Mouse (Mus musculus) kidney, embryonic 15.5 days (tissue): ENCODE results near the gene Topbp1. TPM values are rescaled to one million over a fixed set of nuclear protein-coding genes. Genes with fewer than 3 reads are reported as not detected.

ENCODE experiments used
- ATAC-seq: fragments of 200-750 bp; cut with Nextera tagmentation; replicated peaks from 2 replicates; pipeline ENCODE4 v1.8.0; 2017; ENCODE audit warnings: moderate TSS enrichment; ENCODE audit not compliant: low FRiP score
- H3K27ac ChIP-seq: fragments of 300-500 bp; sonication (generic); 2 replicates; pipeline ENCODE4 v1.5.1; 2015; ENCODE audit warnings: mild to moderate bottlenecking, inconsistent platforms
- H3K27me3 ChIP-seq: fragments of 300-500 bp; sonication (generic); 2 replicates; pipeline ENCODE4 v1.6.1; 2015; ENCODE audit warnings: inconsistent platforms
- H3K36me3 ChIP-seq: fragments of 300-500 bp; sonication (generic); 2 replicates; pipeline ENCODE4 v1.6.1; 2015; ENCODE audit warnings: inconsistent platforms
- H3K4me1 ChIP-seq: fragments of 300-500 bp; sonication (generic); 2 replicates; pipeline ENCODE4 v1.6.1; 2015; ENCODE audit warnings: inconsistent platforms
- H3K4me2 ChIP-seq: fragments of 300-500 bp; sonication (generic); 2 replicates; pipeline ENCODE4 v1.6.1; 2015; ENCODE audit warnings: moderate library complexity, mild to moderate bottlenecking, inconsistent platforms
- H3K4me3 ChIP-seq: fragments of 300-500 bp; sonication (generic); replicated peaks from 2 replicates; pipeline ENCODE4 v1.5.1; 2015; ENCODE audit warnings: mild to moderate bottlenecking, inconsistent platforms
- H3K9ac ChIP-seq: fragments of 300-500 bp; sonication (generic); 2 replicates; pipeline ENCODE4 v1.6.1; 2015; ENCODE audit warnings: mild to moderate bottlenecking, inconsistent platforms
- H3K9me3 ChIP-seq: fragments of 300-500 bp; sonication (generic); replicated peaks from 2 replicates; pipeline ENCODE4 v1.6.1; 2016; ENCODE audit warnings: inconsistent platforms
- WGBS: fragments of 180-500 bp; shearing (Covaris S2); methylation state at CpG from one replicate; pipeline ENCODE4 v1.1.7; 2015; ENCODE audit warnings: mixed read lengths; 5-methylcytosine and 5-hydroxymethylcytosine counted together
- polyA plus RNA-seq: library from polyadenylated mRNA; unstranded; fragments of >200 nt; fragmentation: Nextera tagmentation; extraction: Ambion mirVana; gene quantifications from 2 replicates; pipeline ENCODE4 v1.2.1, GENCODE M21; 2015

Topbp1 gene
- polyA plus RNA-seq = 69.2 and 69.5 TPM in 2 replicates

DNA sequence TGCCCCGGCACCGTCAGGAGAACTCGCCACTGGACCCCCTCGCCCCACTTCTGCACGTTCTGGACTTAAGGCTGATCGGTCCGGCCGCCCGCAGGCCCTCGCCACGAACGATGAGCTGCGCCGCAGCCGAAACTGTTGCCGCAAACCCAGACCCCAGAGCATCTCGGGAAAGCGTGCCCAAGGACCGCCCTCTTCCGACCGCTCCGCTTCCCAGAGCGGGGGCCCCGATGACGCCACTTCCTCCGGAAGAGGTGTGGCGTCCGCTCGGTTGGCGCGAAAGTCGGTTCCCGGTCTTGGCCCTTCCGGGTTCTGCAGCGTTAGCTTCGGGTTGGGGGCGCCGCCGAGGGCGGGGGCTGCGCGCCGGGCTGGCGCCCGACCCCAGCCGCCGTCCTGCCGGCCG lies at the start of gene Topbp1, which contains the start of gene 1300017J02Rik:
Gene Topbp1 (plus strand): TSS at position 289 of the 400 bp plus-strand sequence.
Gene 1300017J02Rik (minus strand): TSS at position 156 of the 400 bp plus-strand sequence.
- no peaks in the 10 kb centered on the region for H3K9me3 ChIP-seq
- under 1% methylated on average over 47 of the region's 49 CpGs for WGBS
- peak within 1 kb of the TSS; percentile 68 for H3K4me2 ChIP-seq
- H3K9ac ChIP-seq = peak within 1 kb of the TSS; percentile 89
- H3K4me1 ChIP-seq = peaks cover 24% of the 10 kb centered on the region
- H3K4me3 ChIP-seq = peak within 1 kb of the TSS; percentile 87
- H3K27me3 ChIP-seq = no peaks in the 10 kb centered on the region
- H3K27ac ChIP-seq = peak within 1 kb of the TSS; percentile 90
- ATAC-seq = peak; percentile 98
- H3K36me3 ChIP-seq = peaks cover 29% of the 10 kb centered on the region

DNA sequence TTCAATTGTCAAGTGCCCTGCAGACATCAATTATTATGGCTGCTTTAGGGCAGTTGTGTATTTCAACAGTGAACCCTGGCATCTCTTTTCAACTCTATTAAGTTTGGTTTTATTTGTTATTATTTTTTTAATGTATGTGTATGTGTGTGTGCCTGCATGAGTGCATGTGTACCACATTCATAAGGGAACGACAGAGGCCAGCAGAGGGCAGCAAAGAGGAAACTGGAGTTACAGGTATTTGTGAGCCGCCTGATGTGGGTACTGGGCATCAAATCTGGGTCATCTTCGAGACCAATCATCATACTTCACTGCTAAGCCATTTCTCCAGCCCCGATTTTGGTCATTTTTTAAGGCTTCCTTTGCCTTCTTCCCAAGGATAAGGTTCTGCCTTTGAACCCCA lies 39.2 kb upstream of the Topbp1 start:
- Histone ChIP-seq H3K9ac (no peak overlapping the region), H3K4me3 (no peak overlapping the region), H3K27me3 (no peaks in the 10 kb centered on the region), H3K9me3 (no peaks in the 10 kb centered on the region), H3K4me1 (no peaks in the 10 kb centered on the region), H3K4me2 (no peak overlapping the region), H3K36me3 (no peaks in the 10 kb centered on the region), H3K27ac (no peak overlapping the region)
- ATAC-seq = no peak
- 87% methylated on average over 4 of the region's 4 CpGs for WGBS

DNA sequence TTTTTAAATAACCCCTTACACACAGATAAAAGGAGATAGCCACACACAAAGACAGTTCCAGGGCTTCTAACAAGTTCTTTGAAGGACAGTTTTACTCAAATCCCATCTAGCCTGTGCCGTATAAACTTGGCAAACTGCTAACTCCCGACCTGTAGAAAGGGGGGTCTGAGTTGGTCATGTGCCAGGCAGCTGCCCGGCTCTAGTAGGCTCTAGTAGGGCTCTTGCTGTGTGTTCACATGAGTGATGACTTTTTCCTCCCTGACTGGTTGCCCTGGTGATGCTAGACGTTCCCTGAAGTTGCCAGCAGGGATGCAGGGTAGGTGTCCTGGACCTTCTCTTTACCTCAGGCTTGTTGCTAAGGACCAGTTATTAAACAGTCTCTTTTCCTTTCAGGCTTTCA lies 33.9 kb upstream of the Topbp1 start:
- Histone ChIP-seq H3K4me3 (no peak overlapping the region), H3K9ac (no peak overlapping the region), H3K4me2 (no peak overlapping the region), H3K36me3 (no peaks in the 10 kb centered on the region), H3K9me3 (no peaks in the 10 kb centered on the region), H3K27me3 (no peaks in the 10 kb centered on the region), H3K27ac (no peak overlapping the region), H3K4me1 (no peaks in the 10 kb centered on the region)
- 27% methylated on average over 4 of the region's 4 CpGs for WGBS
- no peak for ATAC-seq

DNA sequence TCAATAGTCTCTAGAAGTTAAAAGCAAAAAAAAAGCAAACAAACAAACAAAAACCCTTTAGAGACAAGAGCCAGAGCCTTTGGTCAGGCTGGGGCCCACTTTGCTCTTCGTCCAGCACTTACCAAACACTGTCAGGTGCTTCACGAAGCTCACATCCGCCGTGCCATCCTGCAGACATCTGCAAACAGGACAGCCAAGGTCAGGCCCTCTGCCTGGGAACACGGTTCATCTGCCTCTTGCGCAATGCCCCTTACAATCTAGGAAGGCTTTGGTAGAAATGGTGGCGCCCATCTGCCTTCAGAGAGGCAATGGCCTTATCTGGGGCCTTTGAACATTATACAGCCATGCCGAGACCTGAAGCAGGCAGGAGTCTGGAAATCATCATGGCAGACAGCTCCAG lies 30.2 kb upstream of the Topbp1 start:
- no peak overlapping the region for H3K4me3 ChIP-seq
- no peak for ATAC-seq
- no peaks in the 10 kb centered on the region for H3K4me1 ChIP-seq
- 85% methylated on average over 8 of the region's 8 CpGs for WGBS
- H3K27ac ChIP-seq = no peak overlapping the region
- H3K36me3 ChIP-seq = no peaks in the 10 kb centered on the region
- no peaks in the 10 kb centered on the region for H3K27me3 ChIP-seq
- H3K9me3 ChIP-seq = no peaks in the 10 kb centered on the region
- no peak overlapping the region for H3K4me2 ChIP-seq
- no peak overlapping the region for H3K9ac ChIP-seq

DNA sequence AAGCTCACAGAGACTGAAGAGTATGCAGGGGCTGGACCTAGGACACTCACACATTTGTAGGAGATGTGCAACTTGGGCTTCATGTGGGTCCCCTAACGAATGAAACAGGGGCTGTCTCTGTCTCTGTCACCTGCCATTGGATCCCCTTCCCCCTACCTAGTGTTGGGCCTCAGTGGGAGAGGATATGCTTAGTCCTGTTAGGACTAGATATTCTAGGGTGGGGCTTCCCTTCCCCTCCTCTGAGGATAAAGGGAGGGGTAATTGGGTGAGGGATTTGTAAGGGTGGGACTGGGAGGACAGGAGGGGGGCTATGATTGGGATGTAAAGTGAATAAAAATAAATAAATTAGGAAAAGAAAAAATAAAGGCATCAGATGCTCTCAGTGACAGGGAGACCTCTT lies 29.3 kb upstream of the Topbp1 start:
- ATAC-seq = no peak
- Histone ChIP-seq H3K4me1 (no peaks in the 10 kb centered on the region), H3K9ac (no peak overlapping the region), H3K4me2 (no peak overlapping the region), H3K9me3 (no peaks in the 10 kb centered on the region), H3K27ac (no peak overlapping the region), H3K27me3 (no peaks in the 10 kb centered on the region), H3K36me3 (no peaks in the 10 kb centered on the region), H3K4me3 (no peak overlapping the region)
- WGBS = 58% methylated on average over 1 of the region's 1 CpGs

DNA sequence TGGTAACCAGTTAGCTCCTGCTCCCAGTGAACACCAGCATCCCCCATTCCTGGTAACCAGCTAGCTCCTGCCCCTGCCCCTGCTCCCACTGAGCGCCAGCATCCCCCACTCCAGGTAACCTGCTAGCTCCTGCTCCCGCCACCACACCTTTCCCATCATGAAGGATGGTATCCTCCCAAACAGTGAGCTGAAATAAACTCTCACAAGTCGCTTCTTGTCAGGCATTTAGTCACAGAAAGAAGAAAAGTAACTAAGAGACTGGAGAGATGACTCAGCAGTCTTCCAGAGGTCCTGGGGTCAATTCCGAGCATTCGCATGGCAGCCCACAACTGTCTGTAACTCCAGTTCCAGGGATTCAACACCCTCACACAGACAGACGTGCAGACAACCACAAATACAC lies 28.1 kb upstream of the Topbp1 start:
- Histone ChIP-seq H3K4me3 (no peak overlapping the region), H3K9ac (no peak overlapping the region), H3K27ac (no peak overlapping the region), H3K9me3 (no peaks in the 10 kb centered on the region), H3K4me2 (no peak overlapping the region), H3K36me3 (no peaks in the 10 kb centered on the region), H3K4me1 (no peaks in the 10 kb centered on the region), H3K27me3 (no peaks in the 10 kb centered on the region)
- WGBS = 87% methylated on average over 6 of the region's 6 CpGs
- ATAC-seq = no peak

DNA sequence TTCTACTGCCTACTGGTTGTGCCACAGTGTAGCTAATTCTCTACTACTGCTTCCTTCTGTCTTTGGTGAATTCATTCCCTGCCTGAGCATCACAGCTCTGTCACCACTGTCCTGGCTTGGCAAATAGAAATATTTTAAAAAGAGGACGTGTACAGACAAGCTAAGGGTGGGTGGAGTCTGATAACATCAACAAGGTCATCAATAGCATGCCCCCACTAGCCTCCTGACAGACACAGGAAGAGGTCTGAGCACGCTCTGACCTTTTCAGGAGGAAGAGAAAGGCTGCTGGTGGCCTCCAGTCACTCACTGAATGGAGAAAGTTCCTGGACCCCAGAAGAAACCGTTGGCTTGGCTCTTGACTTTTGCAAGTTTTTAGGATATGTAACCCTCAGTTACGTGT lies 18.6 kb upstream of the Topbp1 start:
- H3K36me3 ChIP-seq = no peaks in the 10 kb centered on the region
- no peak overlapping the region for H3K4me2 ChIP-seq
- no peak overlapping the region for H3K9ac ChIP-seq
- H3K9me3 ChIP-seq = no peaks in the 10 kb centered on the region
- H3K27ac ChIP-seq = no peak overlapping the region
- no peaks in the 10 kb centered on the region for H3K27me3 ChIP-seq
- ATAC-seq = no peak
- H3K4me3 ChIP-seq = no peak overlapping the region
- H3K4me1 ChIP-seq = no peaks in the 10 kb centered on the region
- WGBS = 43% methylated on average over 4 of the region's 4 CpGs

DNA sequence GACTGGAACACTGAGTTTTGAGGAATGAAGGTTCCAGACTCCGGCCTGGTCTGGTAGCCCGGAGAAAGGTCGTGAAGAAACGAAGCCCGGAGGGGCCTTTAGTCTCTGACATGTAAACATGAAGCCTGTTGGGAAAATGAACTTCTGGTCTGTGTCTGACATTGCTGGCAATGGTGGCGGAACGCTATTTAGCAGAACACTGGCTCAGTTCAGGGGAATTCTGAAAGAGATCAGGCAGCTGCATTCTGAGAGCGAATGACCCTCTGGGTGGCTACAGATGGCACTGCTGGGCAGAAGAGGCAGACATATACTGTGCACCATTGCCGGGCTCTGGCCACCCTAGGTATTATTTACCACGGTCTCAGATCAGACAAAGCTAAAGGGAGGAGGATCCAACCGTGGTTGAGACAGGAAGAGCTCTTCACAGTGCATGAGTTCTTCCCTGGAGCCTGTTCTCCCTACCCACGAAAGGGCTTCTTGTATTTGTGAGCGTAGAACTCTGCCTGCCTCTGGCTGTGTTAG lies 18.1 kb upstream of the Topbp1 start:
- Histone ChIP-seq H3K36me3 (no peaks in the 10 kb centered on the region), H3K4me3 (no peak overlapping the region), H3K27ac (no peak overlapping the region; the same call in 1 of the 2 replicates), H3K4me1 (no peaks in the 10 kb centered on the region), H3K9ac (no peak overlapping the region), H3K4me2 (no peak overlapping the region), H3K27me3 (no peaks in the 10 kb centered on the region), H3K9me3 (no peaks in the 10 kb centered on the region)
- ATAC-seq = no peak
- WGBS = 59% methylated on average over 13 of the region's 13 CpGs

DNA sequence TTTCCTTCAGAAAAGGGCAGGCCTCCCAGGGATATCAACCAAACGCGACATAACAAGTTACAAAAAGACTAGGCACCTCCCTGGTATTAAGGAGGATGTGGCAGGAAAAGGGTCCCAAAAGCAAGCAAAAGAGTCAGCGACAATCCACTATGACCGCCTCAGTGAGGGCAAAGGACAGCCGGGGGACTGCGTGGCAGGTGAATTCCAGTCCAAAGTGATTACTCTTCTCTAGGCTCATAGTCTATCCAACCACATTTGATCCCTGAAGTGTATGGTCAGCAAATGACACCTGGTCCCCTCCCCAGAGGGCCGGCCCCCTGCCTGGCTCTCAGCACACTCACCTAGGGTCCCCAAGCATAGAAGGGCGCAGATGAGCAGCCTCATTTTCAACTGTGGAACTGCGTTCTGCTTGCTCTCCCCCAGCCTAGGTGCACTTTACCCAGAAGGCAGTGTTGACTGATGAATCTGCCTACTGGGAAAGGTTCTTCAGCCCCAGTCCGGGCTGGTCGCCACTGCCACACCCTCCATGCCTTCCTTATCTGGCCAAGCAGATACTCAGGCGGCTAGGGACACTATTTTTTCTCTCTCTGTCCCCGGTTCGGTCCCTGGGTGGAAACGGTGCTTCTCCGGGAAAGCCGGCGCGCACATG lies 17.1 kb upstream of the Topbp1 start:
- no peak overlapping the region for H3K9ac ChIP-seq
- WGBS = 89% methylated on average over 19 of the region's 19 CpGs
- no peaks in the 10 kb centered on the region for H3K27me3 ChIP-seq

DNA sequence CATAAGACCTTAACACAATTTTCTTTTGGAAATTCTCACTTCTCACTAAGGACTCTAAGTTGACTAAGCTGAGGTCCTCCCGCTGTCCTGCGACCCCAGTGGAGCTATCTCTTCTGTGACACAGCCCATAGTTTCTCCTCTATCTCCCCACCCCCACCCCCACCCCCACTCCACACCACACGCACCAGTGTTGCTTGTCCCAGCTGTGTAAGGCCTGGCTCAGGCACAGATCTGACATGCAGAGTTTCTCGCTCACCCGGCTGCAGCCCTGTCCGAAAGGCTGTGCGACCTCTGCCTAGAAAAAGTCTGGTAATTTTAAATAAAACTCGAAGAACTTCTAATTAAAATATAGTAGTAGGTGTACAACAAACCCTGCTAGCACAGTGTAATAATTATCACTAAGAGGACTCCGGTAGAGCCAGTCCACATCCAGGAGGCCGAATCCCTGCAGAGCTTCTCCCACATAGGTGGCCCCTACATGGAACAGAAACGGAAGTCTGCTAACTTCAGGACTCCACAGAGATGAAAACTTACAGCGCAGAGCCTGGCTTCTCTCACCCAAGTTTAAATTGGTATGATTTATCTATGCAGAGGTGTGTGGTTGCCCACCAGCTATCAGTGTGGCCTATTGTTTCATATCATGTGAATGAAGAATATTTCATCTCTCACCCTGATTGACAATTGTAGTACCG lies 16.4 kb upstream of the Topbp1 start:
- H3K9me3 ChIP-seq = no peaks in the 10 kb centered on the region
- WGBS = 89% methylated on average over 13 of the region's 13 CpGs
- no peak for ATAC-seq

More for the DNA sequence above, 17.1 kb upstream of the Topbp1 start:
- Histone ChIP-seq H3K4me1 (no peaks in the 10 kb centered on the region), H3K4me2 (no peak overlapping the region), H3K27ac (no peak overlapping the region), H3K9me3 (no peaks in the 10 kb centered on the region), H3K4me3 (no peak overlapping the region), H3K36me3 (no peaks in the 10 kb centered on the region)
- ATAC-seq = peak; percentile 82

DNA sequence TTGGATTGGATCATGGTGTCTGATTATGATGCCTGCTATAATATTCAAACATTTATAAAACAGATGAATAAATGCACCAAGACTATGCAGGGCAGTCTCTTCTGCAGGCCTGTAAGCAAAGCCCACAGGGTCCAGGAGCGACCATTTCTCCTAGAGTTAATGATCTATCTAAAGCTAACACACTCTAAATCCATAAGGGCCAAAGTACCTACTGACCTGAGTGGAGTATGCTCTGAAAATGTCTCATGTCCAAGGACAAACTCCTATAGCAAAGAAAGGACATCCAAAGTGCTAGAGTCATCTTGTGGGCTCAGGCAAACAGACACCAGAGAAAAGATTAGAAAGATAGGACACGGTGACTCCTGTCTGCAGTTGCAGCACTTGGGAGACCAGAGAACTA lies 10.5 kb upstream of the Topbp1 start:
- no peak overlapping the region for H3K4me3 ChIP-seq
- H3K36me3 ChIP-seq = no peaks in the 10 kb centered on the region
- 88% methylated on average over 2 of the region's 2 CpGs for WGBS
- no peaks in the 10 kb centered on the region for H3K4me1 ChIP-seq
- ATAC-seq = no peak
- H3K9ac ChIP-seq = no peak overlapping the region
- H3K27ac ChIP-seq = no peak overlapping the region
- H3K27me3 ChIP-seq = no peaks in the 10 kb centered on the region
- no peaks in the 10 kb centered on the region for H3K9me3 ChIP-seq
- no peak overlapping the region for H3K4me2 ChIP-seq

More for the DNA sequence above, 16.4 kb upstream of the Topbp1 start:
- no peak overlapping the region for H3K4me3 ChIP-seq
- H3K9ac ChIP-seq = no peak overlapping the region
- no peaks in the 10 kb centered on the region for H3K27me3 ChIP-seq
- H3K36me3 ChIP-seq = no peaks in the 10 kb centered on the region
- H3K4me2 ChIP-seq = no peak overlapping the region
- no peaks in the 10 kb centered on the region for H3K4me1 ChIP-seq
- no peak overlapping the region for H3K27ac ChIP-seq

DNA sequence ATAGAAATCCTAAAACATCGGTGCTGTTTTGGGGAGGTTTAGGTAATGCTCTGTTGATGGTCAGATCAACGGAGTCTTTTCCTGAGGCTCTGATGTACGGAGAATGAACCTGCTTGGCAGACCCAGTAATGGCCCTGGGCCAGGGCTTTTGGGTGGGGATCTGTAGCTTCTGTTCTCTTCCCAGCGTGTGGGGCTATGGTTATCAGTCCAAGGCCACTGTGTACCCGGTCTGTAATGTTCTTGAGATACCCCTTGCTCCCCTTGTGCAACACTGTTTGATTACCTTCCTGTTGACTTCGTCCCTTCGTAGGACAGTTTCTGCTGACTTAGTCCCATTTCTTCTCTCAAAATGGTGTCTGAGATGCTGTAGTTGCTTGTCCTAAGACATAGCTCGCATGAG lies 3.9 kb upstream of the Topbp1 start:
- Histone ChIP-seq H3K9ac (no peak overlapping the region), H3K4me2 (no peak overlapping the region), H3K4me1 (peaks cover 12% of the 10 kb centered on the region; the same call in 1 of the 2 replicates), H3K4me3 (no peak overlapping the region), H3K27ac (no peak overlapping the region), H3K36me3 (no peaks in the 10 kb centered on the region), H3K27me3 (no peaks in the 10 kb centered on the region), H3K9me3 (no peaks in the 10 kb centered on the region)
- no peak for ATAC-seq
- WGBS = 93% methylated on average over 8 of the region's 8 CpGs
